Mouse (Mus musculus) adrenal gland, postnatal 25 days (tissue): ENCODE data around the gene Bglap2. TPM values are rescaled to one million over a fixed set of nuclear protein-coding genes. Genes with fewer than 3 reads are reported as not detected.
"Not testable (repeated sequence)": the region's sequence is repeated elsewhere in the genome, so short reads cannot be mapped to it uniquely, and the experiment has no call there.

ENCODE experiments used
- DNase-seq: peaks from one replicate; pipeline ENCODE4 v3.0.0; 2021; ENCODE audit warnings: mixed read lengths
- total RNA-seq: library from RNA; stranded (reverse); gene quantifications from 2 replicates; pipeline ENCODE4 v1.2.3, GENCODE M21; 2021

Bglap2 gene
- total RNA-seq, 1 experiment from 2014 or later, result 1.0 TPM

DNA sequence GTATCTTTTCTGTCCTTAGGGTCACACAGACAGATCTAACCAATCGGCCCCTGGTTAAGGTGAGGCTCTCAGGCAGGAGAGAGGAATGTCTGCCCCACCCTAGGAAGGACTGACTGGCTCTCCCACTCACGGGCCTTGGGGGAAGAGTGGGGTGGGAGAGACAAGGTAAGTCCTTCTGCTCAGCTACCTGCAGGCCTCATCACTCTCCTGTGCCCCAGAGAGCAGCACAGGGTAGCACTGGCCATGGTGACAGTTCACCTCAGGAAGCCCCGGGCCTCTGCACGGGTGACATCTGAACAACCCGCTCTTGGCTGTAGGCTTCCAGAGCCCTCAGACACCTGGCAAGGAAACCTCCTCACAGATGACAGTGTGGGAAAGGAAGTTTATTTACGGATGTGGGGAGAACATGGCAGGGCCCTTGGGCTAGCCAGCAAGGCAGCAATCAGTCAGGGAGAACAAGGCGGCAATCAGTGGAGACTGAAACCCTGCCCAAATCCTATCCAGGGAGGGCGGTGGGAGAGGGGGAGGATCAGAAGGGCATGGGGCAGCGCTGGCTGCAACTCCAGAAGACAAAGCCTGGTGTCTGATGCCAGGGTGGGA, 15.4 kb upstream of the Bglap2 start:
- DNase-seq, result no peak

DNA sequence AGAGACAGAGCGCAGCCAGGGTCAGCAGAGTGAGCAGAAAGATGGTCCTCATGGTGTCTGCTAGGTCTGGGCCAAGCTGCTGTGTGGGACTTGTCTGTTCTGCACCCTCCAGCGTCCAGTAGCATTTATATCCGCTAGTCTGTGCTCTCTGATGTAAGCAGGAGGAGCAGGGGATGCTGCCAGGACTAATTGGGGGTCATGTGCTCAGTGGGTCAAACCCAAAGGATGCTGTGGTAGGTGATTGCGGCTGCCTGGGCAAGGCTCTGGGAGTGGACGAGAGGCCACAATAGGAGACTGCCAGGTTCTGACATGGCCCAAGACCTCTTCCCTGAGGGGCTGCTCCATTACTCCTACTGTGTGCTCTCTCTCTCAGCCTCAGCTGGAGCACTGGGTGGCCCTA, 5.9 kb upstream of the Bglap2 start, which contains the start of gene Bglap:
TSS of gene Bglap (minus strand) at position 101 of the 400 bp plus-strand sequence.
- no peak for DNase-seq

DNA sequence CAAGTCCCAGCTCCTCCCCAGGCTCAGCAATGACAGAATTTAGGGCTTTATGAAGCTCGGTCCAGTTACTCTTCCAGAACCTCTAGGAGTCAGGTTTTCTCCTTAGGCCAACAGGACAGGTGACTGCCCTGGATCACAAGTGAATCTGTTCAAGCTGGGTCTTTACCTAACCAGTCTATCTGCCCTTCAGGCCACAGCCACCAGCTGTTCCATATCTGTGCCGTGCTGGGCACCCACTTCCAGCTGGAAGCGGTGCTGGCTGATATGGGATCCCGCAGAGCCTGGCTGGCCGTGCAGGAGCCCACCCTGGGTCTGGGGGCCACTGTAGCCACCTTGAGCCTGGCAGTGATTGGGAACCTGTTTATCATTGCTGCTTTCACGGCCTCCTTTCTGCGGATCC, 3.9 kb upstream of the Bglap2 start:
- DNase-seq, result not testable (repeated sequence)

DNA sequence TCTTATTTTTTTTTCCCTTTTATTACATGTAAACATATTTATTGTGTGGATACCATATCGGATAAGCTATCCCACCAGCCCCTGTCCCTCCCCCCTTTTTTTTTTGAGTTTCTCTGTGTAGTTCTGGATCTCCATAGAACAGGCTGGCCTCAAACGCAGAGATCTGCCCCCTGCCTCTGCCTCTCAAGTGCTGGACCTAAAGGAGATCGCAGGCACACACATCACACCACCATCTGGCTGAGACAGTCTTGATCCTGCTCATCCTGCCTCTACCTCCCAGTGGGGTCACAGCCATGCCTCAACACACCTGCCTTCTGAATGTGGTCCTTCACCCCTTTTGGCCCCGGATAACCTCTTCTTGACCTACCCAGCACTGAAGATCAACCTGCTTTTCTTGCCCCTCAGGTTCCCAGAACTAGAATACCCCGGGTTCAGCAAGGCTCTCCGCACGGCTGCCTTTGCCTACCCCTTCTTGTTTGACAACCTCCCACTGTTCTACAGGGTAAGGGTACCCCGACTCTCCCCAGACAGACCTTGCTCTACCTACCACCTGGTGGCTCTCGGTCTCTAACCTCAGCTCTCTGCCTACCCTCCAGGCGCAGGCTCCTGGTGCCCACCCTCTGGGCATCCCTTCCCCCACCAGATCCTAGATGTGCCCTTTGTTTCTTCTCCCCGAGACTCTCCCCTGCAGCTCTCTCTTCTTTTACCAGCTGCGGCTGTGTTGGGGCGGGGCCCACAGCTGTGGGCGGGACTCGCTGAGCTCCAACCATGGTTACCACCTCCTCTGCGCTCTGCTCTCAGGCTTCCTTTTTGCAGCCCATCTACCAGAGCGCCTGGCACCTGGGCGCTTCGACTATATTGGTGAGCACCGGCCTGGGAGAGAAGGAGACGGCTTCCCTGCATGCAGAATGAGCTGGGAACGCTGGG, 3.2 kb upstream of the Bglap2 start:
- DNase-seq, result peak; percentile 28

DNA sequence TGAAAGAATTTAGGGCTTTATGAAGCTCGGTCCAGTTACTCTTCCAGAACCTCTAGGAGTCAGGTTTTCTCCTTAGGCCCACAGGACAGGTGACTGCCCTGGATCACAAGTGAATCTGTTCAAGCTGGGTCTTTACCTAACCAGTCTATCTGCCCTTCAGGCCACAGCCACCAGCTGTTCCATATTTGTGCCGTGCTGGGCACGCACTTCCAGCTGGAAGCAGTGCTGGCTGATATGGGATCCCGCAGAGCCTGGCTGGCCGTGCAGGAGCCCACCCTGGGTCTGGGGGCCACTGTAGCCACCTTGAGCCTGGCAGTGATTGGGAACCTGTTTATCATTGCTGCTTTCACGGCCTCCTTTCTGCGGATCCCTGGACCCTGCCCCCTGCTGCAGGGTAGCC, 1.9 kb downstream of the Bglap2 start:
- not testable (repeated sequence) for DNase-seq

DNA sequence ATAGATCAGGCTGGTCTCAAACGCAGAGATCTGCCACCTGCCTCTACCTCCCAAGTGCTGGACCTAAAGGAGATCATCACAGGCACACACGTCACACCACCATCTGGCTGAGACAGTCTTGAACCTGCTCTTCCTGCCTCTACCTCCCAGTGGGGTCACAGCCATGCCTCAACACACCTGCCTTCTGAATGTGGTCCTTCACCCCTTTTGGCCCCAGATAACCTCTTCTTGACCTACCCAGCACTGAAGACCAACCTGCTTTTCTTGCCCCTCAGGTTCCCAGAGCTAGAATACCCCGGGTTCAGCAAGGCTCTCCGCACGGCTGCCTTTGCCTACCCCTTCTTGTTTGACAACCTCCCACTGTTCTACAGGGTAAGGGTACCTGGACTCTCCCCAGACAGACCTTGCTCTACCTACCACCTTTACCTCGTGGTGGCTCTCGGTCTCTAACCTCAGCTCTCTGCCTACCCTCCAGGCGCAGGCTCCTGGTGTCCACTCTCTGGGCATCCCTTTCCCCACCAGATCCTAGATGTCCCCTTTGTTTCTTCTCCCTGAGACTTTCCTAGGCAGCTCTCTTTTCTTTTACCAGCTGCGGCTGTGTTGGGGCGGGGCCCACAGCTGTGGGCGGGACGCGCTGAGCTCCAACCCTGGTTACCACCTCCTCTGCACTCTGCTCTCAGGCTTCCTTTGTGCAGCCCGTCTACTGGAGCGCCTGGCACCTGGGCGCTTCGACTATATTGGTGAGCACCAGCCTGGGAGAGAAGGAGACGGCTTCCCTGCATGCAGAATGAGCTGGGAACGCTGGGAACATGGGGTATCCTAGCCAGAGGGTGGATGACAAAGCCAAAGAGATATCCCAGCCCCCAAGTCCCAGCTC, 2.5 kb downstream of the Bglap2 start:
- DNase-seq, result not testable (repeated sequence)

DNA sequence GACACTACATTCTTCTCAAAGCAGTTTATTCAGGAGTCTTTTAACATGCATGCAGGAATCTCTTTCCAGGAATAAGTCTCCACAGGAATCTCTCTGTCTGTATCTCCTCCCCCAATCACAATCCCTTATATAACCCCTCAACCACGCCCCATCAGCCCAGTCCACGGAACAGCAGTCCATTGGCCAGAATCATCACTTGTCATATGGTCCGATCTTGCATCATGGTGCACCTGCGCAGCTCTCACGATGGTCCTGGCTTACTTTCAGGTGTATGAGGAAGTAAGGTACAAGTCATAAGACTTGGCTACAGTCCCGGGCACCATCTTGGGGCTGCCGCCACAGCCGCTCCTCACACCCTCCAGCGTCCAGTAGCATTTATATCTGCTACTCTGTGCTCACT, 5.9 kb downstream of the Bglap2 start, which contains the start of gene Bglap3:
TSS of gene Bglap3 (minus strand) at position 101 of the 400 bp plus-strand sequence.
- DNase-seq, result not testable (repeated sequence)

DNA sequence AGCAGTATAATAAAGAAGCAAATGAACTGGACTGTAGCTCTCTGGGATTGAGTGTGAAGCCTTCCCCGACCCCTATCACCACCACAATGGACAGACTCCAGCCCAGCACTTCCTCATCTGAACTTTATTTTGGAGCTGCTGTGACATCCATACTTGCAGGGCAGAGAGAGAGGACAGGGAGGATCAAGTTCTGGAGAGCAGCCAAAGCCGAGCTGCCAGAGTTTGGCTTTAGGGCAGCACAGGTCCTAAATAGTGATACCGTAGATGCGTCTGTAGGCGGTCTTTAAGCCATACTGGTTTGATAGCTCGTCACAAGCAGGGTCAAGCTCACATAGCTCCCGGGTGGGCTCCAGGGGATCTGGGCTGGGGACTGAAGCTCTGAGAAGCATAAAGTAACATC, 10.0 kb downstream of the Bglap2 start:
- not testable (repeated sequence) for DNase-seq

DNA sequence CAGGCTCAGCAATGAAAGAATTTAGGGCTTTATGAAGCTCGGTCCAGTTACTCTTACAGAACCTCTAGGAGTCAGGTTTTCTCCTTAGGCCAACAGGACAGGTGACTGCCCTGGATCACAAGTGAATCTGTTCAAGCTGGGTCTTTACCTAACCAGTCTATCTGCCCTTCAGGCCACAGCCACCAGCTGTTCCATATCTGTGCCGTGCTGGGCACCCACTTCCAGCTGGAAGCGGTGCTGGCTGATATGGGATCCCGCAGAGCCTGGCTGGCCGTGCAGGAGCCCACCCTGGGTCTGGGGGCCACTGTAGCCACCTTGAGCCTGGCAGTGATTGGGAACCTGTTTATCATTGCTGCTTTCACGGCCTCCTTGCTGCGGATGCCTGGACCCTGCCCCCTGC, 11.0 kb downstream of the Bglap2 start:
- not testable (repeated sequence) for DNase-seq

DNA sequence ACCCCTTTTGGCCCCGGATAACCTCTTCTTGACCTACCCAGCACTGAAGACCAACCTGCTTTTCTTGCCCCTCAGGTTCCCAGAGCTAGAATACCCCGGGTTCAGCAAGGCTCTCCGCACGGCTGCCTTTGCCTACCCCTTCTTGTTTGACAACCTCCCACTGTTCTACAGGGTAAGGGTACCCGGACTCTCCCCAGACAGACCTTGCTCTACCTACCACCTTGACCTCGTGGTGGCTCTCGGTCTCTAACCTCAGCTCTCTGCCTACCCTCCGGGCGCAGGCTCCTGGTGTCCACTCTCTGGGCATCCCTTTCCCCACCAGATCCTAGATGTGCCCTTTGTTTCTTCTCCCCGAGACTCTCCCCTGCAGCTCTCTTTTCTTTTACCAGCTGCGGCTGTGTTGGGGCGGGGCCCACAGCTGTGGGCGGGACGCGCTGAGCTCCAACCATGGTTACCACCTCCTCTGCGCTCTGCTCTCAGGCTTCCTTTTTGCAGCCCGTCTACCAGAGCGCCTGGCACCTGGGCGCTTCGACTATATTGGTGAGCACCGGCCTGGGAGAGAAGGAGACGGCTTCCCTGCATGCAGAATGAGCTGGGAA, 11.6 kb downstream of the Bglap2 start:
- peak; percentile 48 for DNase-seq

DNA sequence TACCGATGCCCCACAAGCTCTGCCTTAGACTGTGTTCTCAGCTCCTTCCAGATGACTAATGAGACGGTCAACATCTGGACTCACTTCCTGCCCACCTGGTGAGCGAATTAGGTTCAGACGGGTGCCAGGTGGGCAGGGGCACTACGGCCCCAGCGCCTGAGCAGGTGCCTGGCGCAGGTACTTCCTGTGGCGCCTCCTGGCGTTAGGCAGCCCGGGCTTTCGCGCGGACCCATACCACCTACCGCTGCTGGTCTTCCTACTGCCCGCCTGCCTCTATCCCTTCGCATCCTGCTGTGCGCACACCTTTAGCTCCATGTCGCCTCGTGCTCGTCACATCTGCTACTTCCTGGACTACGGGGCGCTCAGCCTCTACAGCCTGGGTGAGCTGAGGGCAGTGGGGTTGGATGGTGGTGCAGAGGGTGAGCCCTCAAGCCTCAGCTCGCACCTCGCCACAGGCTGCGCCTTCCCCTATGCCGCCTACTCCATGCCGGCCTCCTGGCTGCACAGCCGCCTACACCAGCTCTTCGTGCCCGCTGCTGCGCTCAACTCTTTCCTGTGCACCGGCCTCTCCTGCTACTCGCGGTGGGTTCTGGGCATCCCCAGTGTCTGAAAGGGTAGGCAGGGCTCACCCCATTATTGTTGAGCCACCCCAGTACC, 12.7 kb downstream of the Bglap2 start:
- no peak for DNase-seq

DNA sequence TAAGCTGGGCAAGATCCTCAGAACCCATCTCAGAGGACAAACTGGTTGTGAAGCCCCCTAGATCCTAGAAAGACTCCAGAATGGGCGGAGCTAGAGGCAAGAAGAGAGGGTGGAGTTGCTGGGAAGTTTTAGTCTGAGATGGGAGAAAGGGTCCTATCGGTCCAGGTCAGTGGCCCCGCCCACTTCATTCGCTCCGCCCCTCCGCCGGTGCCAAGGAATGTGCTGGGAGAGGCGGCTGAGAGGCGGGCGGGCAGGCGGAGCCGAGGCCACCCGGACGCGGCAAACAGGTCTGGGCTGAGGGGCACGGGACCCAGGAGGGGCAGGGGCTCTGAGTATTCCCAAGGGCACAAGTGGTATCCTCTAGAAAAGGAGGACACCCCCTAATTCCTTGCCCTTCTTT, 14.2 kb downstream of the Bglap2 start, which contains the start of gene Paqr6:
TSS of gene Paqr6 (plus strand) at position 248 of the 400 bp plus-strand sequence.
- DNase-seq, result peak; percentile 50

DNA sequence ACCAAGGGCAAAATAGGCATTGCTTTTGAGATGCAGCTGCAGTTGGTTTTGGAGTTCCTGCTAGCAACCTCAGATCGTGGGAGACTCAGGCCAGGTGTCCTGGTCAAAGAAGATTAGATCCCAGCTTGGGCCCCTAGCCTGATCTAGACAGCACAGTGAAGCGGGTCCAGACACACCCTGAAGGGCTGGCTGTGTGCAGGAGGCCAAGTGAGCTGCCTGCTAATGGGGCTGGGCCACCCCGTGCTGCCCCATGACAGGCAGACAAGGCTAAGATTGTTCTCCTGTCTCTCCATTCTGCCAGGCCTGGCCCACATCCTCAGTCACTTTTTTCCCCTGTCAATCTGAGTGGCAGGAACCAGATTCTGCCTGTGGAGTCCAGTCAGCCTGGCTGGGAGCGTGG, 14.8 kb downstream of the Bglap2 start:
- no peak for DNase-seq

DNA sequence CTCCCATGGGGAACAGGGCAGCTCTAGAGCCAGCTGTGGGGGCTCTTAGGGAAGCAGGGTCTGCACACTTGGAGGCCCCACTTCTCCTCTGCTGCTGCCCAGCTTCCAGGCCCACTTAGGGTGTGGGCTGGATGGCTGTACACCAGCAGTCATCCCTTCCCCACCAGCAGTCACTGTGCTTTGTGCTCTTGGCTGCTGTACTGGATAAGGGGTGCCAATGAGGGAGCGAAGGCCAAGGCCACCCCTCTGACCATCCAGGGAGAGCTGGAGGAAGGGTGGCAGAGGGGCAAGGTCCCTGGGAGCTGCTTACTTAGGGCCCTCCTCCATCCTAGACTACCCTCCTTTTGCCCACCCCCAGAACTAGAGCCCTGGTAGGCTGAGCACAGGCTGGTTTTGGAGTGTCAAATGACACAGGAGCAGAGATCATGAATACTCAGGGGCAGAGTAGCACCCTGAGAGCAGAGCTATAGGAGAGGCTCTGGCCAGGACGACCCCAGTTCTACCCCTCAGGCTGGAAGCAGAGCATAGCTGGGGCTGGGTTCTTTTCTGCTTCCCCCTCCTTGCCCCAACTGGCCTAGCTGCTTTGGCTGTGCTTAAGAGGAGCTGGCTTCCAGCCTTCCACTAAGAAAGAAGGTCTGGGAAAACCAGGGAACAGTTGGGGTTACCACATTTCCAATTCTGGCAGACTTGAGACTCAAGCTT, 16.7 kb downstream of the Bglap2 start:
- no peak for DNase-seq

DNA sequence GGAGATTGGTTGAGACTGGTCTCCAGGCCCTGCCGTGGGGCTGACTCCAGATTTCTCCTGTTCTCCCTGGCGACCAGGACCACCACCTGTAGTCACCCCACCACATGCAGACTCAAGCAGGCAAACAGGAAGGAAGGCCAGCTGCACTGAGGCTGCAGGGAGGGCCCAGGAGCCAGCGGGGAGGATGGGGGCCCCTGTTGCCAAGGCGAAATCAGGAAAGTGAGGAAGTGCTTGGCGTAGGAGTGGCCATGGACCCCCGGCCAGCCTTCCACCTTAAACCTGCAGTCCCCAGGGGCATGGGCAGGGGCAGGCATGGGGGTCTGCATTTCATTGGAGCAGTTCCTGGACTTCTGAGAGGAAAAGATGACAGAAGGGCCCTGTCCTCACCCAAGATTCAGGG, 17.4 kb downstream of the Bglap2 start:
- no peak for DNase-seq

DNA sequence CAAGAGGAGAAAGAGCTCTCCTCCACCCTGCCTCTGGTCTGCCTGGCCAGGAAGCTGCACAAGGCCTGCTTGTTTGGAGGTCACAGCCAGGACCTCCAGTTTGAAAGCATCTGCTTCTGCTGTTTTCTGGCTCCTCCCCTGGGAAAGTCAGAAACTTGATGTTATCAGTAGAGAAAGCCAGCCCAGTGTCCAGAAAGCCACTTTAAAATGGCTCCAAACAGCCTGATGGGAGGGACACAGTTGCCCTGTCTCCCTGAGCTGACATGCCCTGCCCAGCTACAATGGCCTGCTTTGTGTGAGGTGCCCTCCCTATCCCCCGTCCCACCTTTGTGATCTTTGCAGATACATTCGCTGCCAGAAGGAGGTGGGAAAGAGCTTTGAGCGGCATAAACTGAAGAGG, 18.5 kb downstream of the Bglap2 start:
- no peak for DNase-seq

DNA sequence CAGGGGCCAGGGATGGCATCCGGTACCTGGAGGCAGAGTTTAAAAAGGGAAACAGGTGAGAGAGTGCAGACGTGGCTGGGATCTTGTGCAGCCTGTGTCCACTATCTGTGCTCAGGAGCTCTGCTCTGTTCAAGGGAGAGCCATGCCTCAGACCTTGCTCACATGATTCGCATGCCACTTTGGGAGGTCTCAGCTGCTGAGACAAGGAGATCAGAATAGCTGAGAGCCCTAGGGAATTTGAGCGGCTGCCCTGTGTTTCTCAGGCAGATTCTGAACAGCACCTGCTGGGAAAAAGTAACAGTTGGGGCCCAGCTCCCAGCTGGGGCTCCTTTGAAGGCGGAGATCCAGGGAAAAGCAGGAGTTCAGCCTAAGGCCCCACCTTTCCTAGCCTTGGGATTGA, 18.9 kb downstream of the Bglap2 start:
- DNase-seq, result no peak

DNA sequence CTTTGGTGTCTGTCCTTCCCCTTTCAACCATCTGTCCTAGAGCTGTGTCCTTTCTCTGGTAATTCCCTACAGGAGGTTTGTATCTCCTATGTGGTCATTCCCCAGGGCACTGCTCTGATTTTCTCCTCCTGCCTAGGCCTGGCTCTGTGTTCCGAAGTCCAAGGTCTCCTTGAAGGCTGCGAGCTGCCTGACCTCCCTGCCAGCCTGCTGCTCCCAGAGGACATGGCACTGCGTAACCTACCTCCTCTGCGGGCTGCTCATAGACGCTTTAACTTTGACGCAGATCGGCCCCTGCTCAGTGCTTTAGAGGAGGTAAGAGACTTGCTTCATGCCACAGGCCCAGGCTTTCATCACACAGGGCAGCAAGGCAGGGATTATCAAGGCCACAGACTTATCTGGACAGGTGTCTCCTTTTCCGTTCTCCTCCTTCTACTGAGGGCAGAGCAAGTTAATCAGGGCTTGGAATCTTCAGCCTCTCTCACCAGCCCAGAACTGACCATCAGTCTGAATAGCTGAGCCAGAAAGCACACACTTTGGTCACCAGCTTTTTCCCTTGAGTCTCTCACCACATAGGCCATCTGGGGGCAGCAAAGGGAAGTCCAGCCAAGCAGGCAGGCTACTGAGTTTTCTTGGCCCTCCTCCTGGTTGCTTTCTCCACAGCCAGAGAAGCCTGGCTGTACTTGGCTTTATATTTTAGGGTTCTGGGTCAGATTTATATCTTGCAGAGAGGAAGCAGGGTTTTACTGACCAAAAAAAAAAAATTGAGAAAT, 23.9 kb downstream of the Bglap2 start:
- peak; percentile 56 for DNase-seq

DNA sequence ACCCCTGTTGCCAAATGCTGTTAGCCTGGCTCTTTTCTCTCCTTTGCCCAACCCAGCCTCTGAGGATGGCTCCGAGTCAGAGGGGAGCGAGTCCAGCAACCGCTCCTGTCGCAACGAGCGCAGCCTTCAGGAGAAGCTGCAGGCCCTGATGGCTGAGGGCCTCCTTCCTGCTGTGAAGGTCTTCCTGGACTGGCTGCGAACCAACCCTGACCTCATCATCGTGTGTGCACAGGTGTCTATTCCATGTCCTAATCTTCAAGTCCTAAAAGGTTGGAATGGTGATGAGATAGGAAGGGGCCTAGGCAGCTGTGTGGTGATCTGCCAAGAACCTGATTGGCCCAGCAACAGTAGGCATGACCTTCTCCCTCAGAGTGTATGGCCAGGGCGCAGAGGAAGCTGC, 25.6 kb downstream of the Bglap2 start:
- no peak for DNase-seq

DNA sequence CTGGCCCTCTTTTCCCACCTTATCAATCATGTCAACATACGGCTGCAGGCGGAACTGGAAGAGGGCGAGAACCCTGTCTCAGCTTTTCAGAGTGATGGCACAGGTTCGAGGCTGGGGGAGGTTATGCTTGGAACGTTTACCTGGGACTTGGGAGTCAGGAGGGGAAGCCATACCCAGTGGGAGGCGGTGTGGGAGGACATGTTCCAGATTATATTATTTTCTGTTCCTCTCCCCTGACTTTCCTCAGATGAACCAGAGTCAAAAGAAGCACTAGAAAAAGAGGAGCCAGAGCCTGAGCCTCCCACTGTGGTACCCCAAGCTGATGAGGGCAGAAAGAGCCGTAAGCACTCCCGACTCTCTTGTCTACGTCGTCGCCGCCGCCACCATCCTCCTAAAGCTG, 27.8 kb downstream of the Bglap2 start:
- DNase-seq, result no peak
